ENCODE assay signal across 13 mouse cellular contexts in the genomic region with DNA sequence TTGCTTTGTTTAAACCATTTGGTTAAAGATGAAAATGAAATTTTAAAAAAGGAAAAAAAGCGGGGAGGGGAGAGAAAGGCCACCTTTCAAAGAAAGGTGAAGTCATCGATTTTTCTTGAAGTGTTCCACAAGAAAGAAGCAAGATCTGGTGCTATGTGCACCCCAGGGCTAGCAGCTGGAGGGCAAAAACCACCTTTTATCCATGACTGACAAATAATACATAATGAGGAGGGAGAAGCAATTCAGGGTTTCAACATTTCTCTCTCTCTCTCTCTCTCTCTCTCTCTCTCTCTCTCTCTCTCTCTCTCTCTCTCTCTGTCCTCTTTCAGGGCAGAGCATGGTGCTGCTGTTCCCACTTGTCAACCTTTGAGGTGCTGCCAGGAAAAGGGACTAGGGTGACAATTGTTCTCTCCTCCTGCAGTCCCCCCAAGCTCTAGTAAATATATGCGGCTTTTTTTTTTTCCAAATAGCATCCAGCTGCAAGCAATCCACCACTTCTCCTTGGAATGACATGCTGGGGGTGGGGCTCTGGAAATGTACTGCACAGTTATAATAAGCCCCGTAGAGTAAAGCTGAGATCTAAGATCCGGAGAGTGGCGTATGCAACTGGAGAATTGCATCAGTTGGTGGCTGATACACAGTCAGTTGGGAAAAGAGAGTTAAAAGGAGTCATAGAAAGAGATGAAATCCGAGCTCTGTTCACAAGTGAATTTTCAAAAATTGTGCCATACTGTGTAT.
DNase-seq lines count a peak whose midpoint lies in the region; ATAC-seq lines count a peak whose summit lies in the region.
"Had no signal": no experiment of that assay in that cellular context is flagged by ENCODE, and none has a peak within 500 bp of the region (broad histone marks: within the 10 kb centered on the region; RNA-seq: fewer than 3 reads in every experiment).

No protein-coding gene starts in this region.

- no peak overlapping the region for H3K4me2 ChIP-seq in neural tube, embryonic 11.5 days (ENCODE audit: low read depth)
- H3K4me2 ChIP-seq in embryonic facial prominence, embryonic 15.5 days (replicated peaks), result peak overlapping the region; percentile 21
- peak overlapping the region; percentile 10; the same call in 1 of the 2 replicates for H3K4me2 ChIP-seq in hindbrain, embryonic 13.5 days
- peak overlapping the region; percentile 15; the same call in 1 of the 2 replicates for H3K4me2 ChIP-seq in neural tube, embryonic 15.5 days

- H3K4me3 ChIP-seq in neural tube, embryonic 11.5 days (ENCODE audit: low read depth, low read length), result no peak overlapping the region
- H3K4me3 ChIP-seq in embryonic facial prominence, embryonic 15.5 days (replicated peaks), result no peak overlapping the region
- H3K4me3 ChIP-seq in hindbrain, embryonic 13.5 days, result no peak overlapping the region
- no peak overlapping the region for H3K4me3 ChIP-seq in neural tube, embryonic 15.5 days (replicated peaks)

- H3K36me3 ChIP-seq in neural tube, embryonic 11.5 days (ENCODE audit: control insufficient read depth, insufficient read depth, low read length), result no peaks in the 10 kb centered on the region
- no peaks in the 10 kb centered on the region for H3K36me3 ChIP-seq in embryonic facial prominence, embryonic 15.5 days
- no peaks in the 10 kb centered on the region for H3K36me3 ChIP-seq in hindbrain, embryonic 13.5 days
- no peaks in the 10 kb centered on the region for H3K36me3 ChIP-seq in neural tube, embryonic 15.5 days

- ATAC-seq in neural tube, embryonic 11.5 days (ENCODE audit: insufficient read depth, low FRiP score, low TSS enrichment), result no peak
- ATAC-seq in embryonic facial prominence, embryonic 15.5 days (ENCODE audit: insufficient number of reproducible peaks, low FRiP score, low TSS enrichment, low read depth), result 0 out of 2 replicates have a peak, but pooled peaks have one; percentile 47
- ATAC-seq in hindbrain, embryonic 13.5 days (ENCODE audit: low FRiP score), result no peak
- no peak for ATAC-seq in neural tube, embryonic 15.5 days (ENCODE audit: low FRiP score)
- ATAC-seq: intestine, postnatal 0 days; Patski had no signal

- H3K27me3 ChIP-seq in neural tube, embryonic 11.5 days (ENCODE audit: control insufficient read depth, insufficient read depth, low read length), result no peaks in the 10 kb centered on the region
- no peaks in the 10 kb centered on the region for H3K27me3 ChIP-seq in embryonic facial prominence, embryonic 15.5 days
- H3K27me3 ChIP-seq in hindbrain, embryonic 13.5 days, result no peaks in the 10 kb centered on the region
- no peaks in the 10 kb centered on the region for H3K27me3 ChIP-seq in neural tube, embryonic 15.5 days (replicated peaks)
- H3K27me3 ChIP-seq: Patski had no signal

- WGBS in neural tube, embryonic 11.5 days, result 56% methylated on average over 7 of the region's 7 CpGs
- 14% methylated on average over 7 of the region's 7 CpGs for WGBS in embryonic facial prominence, embryonic 15.5 days
- 36% methylated on average over 7 of the region's 7 CpGs for WGBS in hindbrain, embryonic 13.5 days
- 53% methylated on average over 7 of the region's 7 CpGs for WGBS in neural tube, embryonic 15.5 days

- peaks cover 2% of the 10 kb centered on the region; the same call in 1 of the 2 replicates for H3K4me1 ChIP-seq in neural tube, embryonic 11.5 days (ENCODE audit: control insufficient read depth, insufficient read depth, low read length)
- H3K4me1 ChIP-seq in embryonic facial prominence, embryonic 15.5 days, result no peaks in the 10 kb centered on the region
- peaks cover 6% of the 10 kb centered on the region; the same call in 1 of the 2 replicates for H3K4me1 ChIP-seq in hindbrain, embryonic 13.5 days (replicated peaks)
- H3K4me1 ChIP-seq in neural tube, embryonic 15.5 days, result peaks cover 3% of the 10 kb centered on the region; the same call in 1 of the 2 replicates

- H3K9ac ChIP-seq in neural tube, embryonic 11.5 days (ENCODE audit: low read length), result no peak overlapping the region
- no peak overlapping the region for H3K9ac ChIP-seq in embryonic facial prominence, embryonic 15.5 days
- H3K9ac ChIP-seq in hindbrain, embryonic 13.5 days, result no peak overlapping the region
- H3K9ac ChIP-seq in neural tube, embryonic 15.5 days (replicated peaks), result no peak overlapping the region
- H3K9ac ChIP-seq: liver, embryonic 14.5 days had no signal

- H3K27ac ChIP-seq in neural tube, embryonic 11.5 days (ENCODE audit: low read depth, low read length), result no peak overlapping the region
- H3K27ac ChIP-seq in embryonic facial prominence, embryonic 15.5 days (replicated peaks), result no peak overlapping the region
- no peak overlapping the region for H3K27ac ChIP-seq in hindbrain, embryonic 13.5 days
- H3K27ac ChIP-seq in neural tube, embryonic 15.5 days (replicated peaks), result no peak overlapping the region
- H3K27ac ChIP-seq: liver, embryonic 14.5 days had no signal

- no peaks in the 10 kb centered on the region for H3K9me3 ChIP-seq in neural tube, embryonic 11.5 days (ENCODE audit: control insufficient read depth, low read length)
- no peaks in the 10 kb centered on the region for H3K9me3 ChIP-seq in embryonic facial prominence, embryonic 15.5 days (replicated peaks)
- H3K9me3 ChIP-seq in hindbrain, embryonic 13.5 days, result no peaks in the 10 kb centered on the region
- H3K9me3 ChIP-seq in neural tube, embryonic 15.5 days (replicated peaks), result no peaks in the 10 kb centered on the region

- intact Hi-C loops in heart, postnatal 36 days (cut with DNase I), result no loop called here

- peak; percentile 23 for DNase-seq in neural tube, embryonic 11.5 days (ENCODE audit: low spot score)
- DNase-seq in neural tube, embryonic 10.5 days (ENCODE audit: extremely low spot score, low spot score), result no peak
- DNase-seq in heart, postnatal 36 days, result no peak
- DNase-seq in layer of hippocampus, adult 9-10 months (ENCODE audit: low spot score), result no peak
- DNase-seq: cerebellum, adult 2 months; gastrocnemius, postnatal 10 days; thymus, adult 18-20 months had no signal
